Mouse (Mus musculus) neural tube, embryonic 14.5 days (tissue): ENCODE measurements around the gene Zbtb16. TPM values are rescaled to one million over a fixed set of nuclear protein-coding genes. Genes with fewer than 3 reads are reported as not detected.

Experiments
- ATAC-seq: fragments of 200-750 bp; cut with Nextera tagmentation; 2 replicates; pipeline ENCODE4 v1.8.0; 2017; ENCODE audit warnings: low read depth, mild to moderate bottlenecking, moderate TSS enrichment, moderate library complexity
- H3K27ac ChIP-seq: fragments of 300-500 bp; sonication (generic); 2 replicates; pipeline ENCODE4 v1.5.1; 2014; ENCODE audit warnings: low read depth, mild to moderate bottlenecking, control low read depth, low read length, moderate library complexity, mixed read lengths
- H3K27me3 ChIP-seq: fragments of 300-500 bp; sonication (generic); 2 replicates; pipeline ENCODE4 v1.6.1; 2014; ENCODE audit warnings: low read length; ENCODE audit not compliant: control insufficient read depth, insufficient read depth
- H3K36me3 ChIP-seq: fragments of 300-500 bp; sonication (generic); 2 replicates; pipeline ENCODE4 v1.6.1; 2014; ENCODE audit warnings: low read length, mixed read lengths; ENCODE audit not compliant: control insufficient read depth, insufficient read depth
- H3K4me1 ChIP-seq: fragments of 300-500 bp; sonication (generic); 2 replicates; pipeline ENCODE4 v1.6.1; 2014; ENCODE audit warnings: low read length; ENCODE audit not compliant: control insufficient read depth, insufficient read depth
- H3K4me2 ChIP-seq: fragments of 300-500 bp; sonication (generic); 2 replicates; pipeline ENCODE4 v1.6.1; 2014; ENCODE audit warnings: mild to moderate bottlenecking, low read depth, low read length, control low read depth
- H3K4me3 ChIP-seq: fragments of 300-500 bp; sonication (generic); 2 replicates; pipeline ENCODE4 v1.5.1; 2014; ENCODE audit warnings: low read depth, low read length, control low read depth, mixed read lengths
- H3K9ac ChIP-seq: fragments of 300-500 bp; sonication (generic); replicated peaks from 2 replicates; pipeline ENCODE4 v1.6.1; 2014; ENCODE audit warnings: low read depth, mild to moderate bottlenecking, control low read depth, low read length, mixed read lengths
- H3K9me3 ChIP-seq: fragments of 300-500 bp; sonication (generic); 2 replicates; pipeline ENCODE4 v1.6.1; 2016; ENCODE audit warnings: low read length; ENCODE audit not compliant: control insufficient read depth
- WGBS: fragments of 180-500 bp; shearing (Covaris S2); extraction: QIAGEN DNeasy Blood & Tissue Kit; methylation state at CpG from one replicate; pipeline ENCODE4 v1.1.7; 2014; 5-methylcytosine and 5-hydroxymethylcytosine counted together
- polyA plus RNA-seq: library from polyadenylated mRNA; unstranded; fragments of >200 nt; fragmentation: Nextera tagmentation; extraction: Ambion mirVana; gene quantifications from 2 replicates; pipeline ENCODE4 v1.2.1, GENCODE M21; 2014

The Zbtb16 gene
- polyA plus RNA-seq, 1 experiment from 2014 or later = 12.0 TPM

DNA sequence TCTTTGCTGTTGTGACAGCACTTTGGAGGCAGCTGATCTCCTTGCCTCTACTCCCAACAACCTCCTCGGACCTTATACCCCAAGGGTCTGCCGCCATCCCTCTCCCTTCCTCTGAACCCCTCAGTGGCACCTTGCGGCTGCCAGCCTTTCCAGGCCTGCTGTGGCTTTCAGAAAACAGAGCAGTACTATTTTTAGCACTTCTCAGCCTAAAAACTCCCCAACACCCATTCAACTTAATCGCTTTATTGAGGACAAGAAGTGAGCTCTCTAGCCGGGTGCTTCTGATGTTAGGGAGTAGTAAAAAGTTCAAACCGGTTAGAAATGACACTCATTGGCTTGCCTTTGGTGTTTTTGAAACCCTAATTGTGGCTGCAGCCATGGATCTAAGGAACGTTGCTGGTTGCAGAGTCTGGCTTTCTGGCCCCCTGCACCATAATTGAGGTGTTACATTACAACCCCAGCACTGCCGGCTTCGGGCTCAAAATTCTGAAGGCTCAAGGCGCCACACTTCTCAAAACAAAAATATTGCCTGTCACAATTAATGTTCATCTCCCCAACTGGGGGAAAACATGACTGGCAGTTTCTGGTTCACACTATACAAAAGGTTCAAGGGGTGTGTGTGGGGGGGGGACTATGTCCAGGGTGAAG lies 107.8 kb downstream of the Zbtb16 start:
- WGBS = 20% methylated on average over 10 of the region's 10 CpGs
- Histone ChIP-seq H3K27me3 (no peaks in the 10 kb centered on the region), H3K9me3 (no peaks in the 10 kb centered on the region), H3K4me1 (peaks cover 27% of the 10 kb centered on the region), H3K36me3 (no peaks in the 10 kb centered on the region), H3K4me3 (no peak overlapping the region), H3K4me2 (no peak overlapping the region), H3K9ac (no peak overlapping the region), H3K27ac (no peak overlapping the region)
- ATAC-seq = no peak

DNA sequence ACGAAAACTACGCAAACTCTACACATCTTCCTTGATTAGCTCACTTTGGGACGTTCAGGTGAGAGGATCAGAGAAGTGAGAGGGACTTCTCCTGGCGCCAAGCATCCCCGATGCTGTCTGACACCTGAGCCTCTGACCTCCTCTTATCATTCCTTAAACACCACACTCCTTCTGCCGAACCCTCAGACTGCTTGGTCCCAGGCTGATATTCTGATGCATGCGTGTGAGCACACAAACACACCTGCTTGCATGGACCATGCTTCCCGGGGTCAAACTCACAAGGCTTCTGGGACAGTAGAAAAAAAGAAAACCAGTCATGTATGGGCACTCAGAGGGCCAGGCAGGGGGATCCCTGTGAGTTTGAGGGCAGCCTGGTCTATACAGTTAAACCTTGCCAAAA lies 109.7 kb downstream of the Zbtb16 start:
- H3K4me2 ChIP-seq = no peak overlapping the region
- WGBS = 95% methylated on average over 8 of the region's 8 CpGs
- H3K9ac ChIP-seq = no peak overlapping the region
- no peaks in the 10 kb centered on the region for H3K36me3 ChIP-seq
- ATAC-seq = no peak
- H3K4me1 ChIP-seq = peaks cover 24% of the 10 kb centered on the region
- no peak overlapping the region for H3K4me3 ChIP-seq
- H3K9me3 ChIP-seq = no peaks in the 10 kb centered on the region
- H3K27me3 ChIP-seq = no peaks in the 10 kb centered on the region
- H3K27ac ChIP-seq = no peak overlapping the region

DNA sequence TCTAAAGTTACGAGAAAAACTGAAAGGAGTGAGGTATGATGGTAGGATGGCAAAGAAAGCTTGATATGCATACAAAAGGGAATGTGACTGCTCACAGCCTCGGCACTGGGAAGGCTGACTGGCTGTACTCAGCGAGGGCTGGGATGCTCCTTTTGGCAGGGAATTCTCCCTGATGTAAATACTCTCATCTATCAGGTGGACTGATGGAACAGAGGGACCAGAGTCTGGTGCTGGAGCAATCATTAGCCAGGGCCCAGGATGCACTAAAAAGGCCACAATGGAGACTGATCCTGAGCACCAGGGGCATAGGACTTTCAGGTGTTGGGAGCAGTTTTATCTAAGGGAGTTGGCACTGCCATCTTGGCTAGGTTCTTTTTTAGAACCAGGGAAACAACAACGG lies 110.1 kb downstream of the Zbtb16 start:
- Histone ChIP-seq H3K36me3 (no peaks in the 10 kb centered on the region), H3K27me3 (no peaks in the 10 kb centered on the region), H3K4me3 (no peak overlapping the region), H3K9ac (no peak overlapping the region), H3K4me1 (peaks cover 22% of the 10 kb centered on the region), H3K27ac (no peak overlapping the region), H3K4me2 (no peak overlapping the region), H3K9me3 (no peaks in the 10 kb centered on the region)
- ATAC-seq = no peak
- 66% methylated on average over 4 of the region's 4 CpGs for WGBS

- 94% methylated on average over 6 of the region's 6 CpGs for WGBS
- no peaks in the 10 kb centered on the region for H3K36me3 ChIP-seq
- no peak overlapping the region for H3K9ac ChIP-seq
- no peaks in the 10 kb centered on the region for H3K27me3 ChIP-seq
- H3K4me1 ChIP-seq = peaks cover 19% of the 10 kb centered on the region
- H3K4me3 ChIP-seq = no peak overlapping the region
- ATAC-seq = no peak
- H3K27ac ChIP-seq = no peak overlapping the region
- H3K9me3 ChIP-seq = no peaks in the 10 kb centered on the region
- H3K4me2 ChIP-seq = no peak overlapping the region
Observed at GRCm38 (mm10) chr9:48725161-48725560, 110.9 kb downstream of the Zbtb16 start.

- no peak overlapping the region for H3K4me2 ChIP-seq
- 76% methylated on average over 3 of the region's 3 CpGs for WGBS
- peaks cover 16% of the 10 kb centered on the region for H3K4me1 ChIP-seq
- H3K27ac ChIP-seq = no peak overlapping the region
- H3K27me3 ChIP-seq = no peaks in the 10 kb centered on the region
- no peaks in the 10 kb centered on the region for H3K36me3 ChIP-seq
- no peak for ATAC-seq
- no peak overlapping the region for H3K4me3 ChIP-seq
- H3K9me3 ChIP-seq = no peaks in the 10 kb centered on the region
- H3K9ac ChIP-seq = no peak overlapping the region
Observed at GRCm38 (mm10) chr9:48724733-48725132, 111.3 kb downstream of the Zbtb16 start.

GRCm38 (mm10) chr9:48723511-48724304 lies 112.3 kb downstream of the Zbtb16 start:
- ATAC-seq = no peak
- no peaks in the 10 kb centered on the region for H3K9me3 ChIP-seq

GRCm38 (mm10) chr9:48723025-48723424 lies 113.0 kb downstream of the Zbtb16 start:
- 0 out of 2 replicates have a peak, but pooled peaks cover 5% of the 10 kb centered on the region for H3K4me1 ChIP-seq
- no peak overlapping the region for H3K4me2 ChIP-seq
- no peak overlapping the region for H3K9ac ChIP-seq
- no peaks in the 10 kb centered on the region for H3K36me3 ChIP-seq
- no peak overlapping the region for H3K4me3 ChIP-seq
- WGBS = 60% methylated on average over 3 of the region's 3 CpGs
- no peak overlapping the region for H3K27ac ChIP-seq
- no peaks in the 10 kb centered on the region for H3K27me3 ChIP-seq
- no peaks in the 10 kb centered on the region for H3K9me3 ChIP-seq
- ATAC-seq = no peak

More at GRCm38 (mm10) chr9:48723511-48724304, 112.3 kb downstream of the Zbtb16 start:
- Histone ChIP-seq H3K9ac (no peak overlapping the region), H3K36me3 (no peaks in the 10 kb centered on the region), H3K4me3 (no peak overlapping the region), H3K4me1 (0 out of 2 replicates have a peak, but pooled peaks cover 8% of the 10 kb centered on the region), H3K27ac (no peak overlapping the region), H3K27me3 (no peaks in the 10 kb centered on the region), H3K4me2 (no peak overlapping the region)
- WGBS = 61% methylated on average over 10 of the region's 10 CpGs

GRCm38 (mm10) chr9:48722261-48722920 lies 113.6 kb downstream of the Zbtb16 start:
- no peak overlapping the region for H3K9ac ChIP-seq
- no peak overlapping the region for H3K4me3 ChIP-seq
- H3K27ac ChIP-seq = no peak overlapping the region
- no peaks in the 10 kb centered on the region for H3K27me3 ChIP-seq
- H3K36me3 ChIP-seq = no peaks in the 10 kb centered on the region
- no peak overlapping the region for H3K4me2 ChIP-seq
- 0 out of 2 replicates have a peak, but pooled peaks cover 5% of the 10 kb centered on the region for H3K4me1 ChIP-seq
- no peak for ATAC-seq
- 92% methylated on average over 3 of the region's 3 CpGs for WGBS
- no peaks in the 10 kb centered on the region for H3K9me3 ChIP-seq

GRCm38 (mm10) chr9:48721655-48722054 lies 114.4 kb downstream of the Zbtb16 start:
- H3K9me3 ChIP-seq = no peaks in the 10 kb centered on the region
- WGBS = 85% methylated on average over 6 of the region's 6 CpGs
- H3K4me2 ChIP-seq = no peak overlapping the region
- no peak for ATAC-seq
- H3K9ac ChIP-seq = no peak overlapping the region
- no peaks in the 10 kb centered on the region for H3K36me3 ChIP-seq
- H3K27me3 ChIP-seq = no peaks in the 10 kb centered on the region
- H3K4me1 ChIP-seq = 0 out of 2 replicates have a peak, but pooled peaks cover 5% of the 10 kb centered on the region
- no peak overlapping the region for H3K27ac ChIP-seq
- H3K4me3 ChIP-seq = no peak overlapping the region
